Mouse (Mus musculus): ENCODE data around the gene Chst15. TPM values are rescaled to one million over a fixed set of nuclear protein-coding genes. Genes with fewer than 3 reads are reported as not detected.
A peak's percentile ranks its signal among the peaks of the same experiment; 100 is the strongest.

Gene Chst15
- polyA plus RNA-seq, 1 experiment from 2014 or later: 12.8 TPM

GRCm38 (mm10) chr7:132282576-132282975 is 34.5 kb downstream of the Chst15 start:
- no peak for ATAC-seq (replicated peaks; ENCODE audit: low FRiP score)
- Histone ChIP-seq H3K4me3 (ENCODE audit: low read depth, low read length) (no peak overlapping the region), H3K9me3 (ENCODE audit: control insufficient read depth, low read length) (no peaks in the 10 kb centered on the region), H3K27me3 (replicated peaks; ENCODE audit: control insufficient read depth, insufficient read depth, low read length) (no peaks in the 10 kb centered on the region), H3K4me1 (replicated peaks; ENCODE audit: control insufficient read depth, insufficient read depth, low read length) (peaks cover 29% of the 10 kb centered on the region), H3K4me2 (no peak overlapping the region), H3K27ac (ENCODE audit: low read depth, low read length) (no peak overlapping the region), H3K36me3 (ENCODE audit: control insufficient read depth, insufficient read depth, low read length) (no peaks in the 10 kb centered on the region), H3K9ac (ENCODE audit: low read depth, low read length) (no peak overlapping the region)
- 79% methylated on average over 2 of the region's 2 CpGs for WGBS
- DNase-seq (ENCODE audit: low spot score): no peak

GRCm38 (mm10) chr7:132282161-132282560 is 34.9 kb downstream of the Chst15 start:
- Histone ChIP-seq H3K4me1 (replicated peaks; ENCODE audit: control insufficient read depth, insufficient read depth, low read length) (peaks cover 26% of the 10 kb centered on the region), H3K27me3 (replicated peaks; ENCODE audit: control insufficient read depth, insufficient read depth, low read length) (no peaks in the 10 kb centered on the region), H3K9ac (ENCODE audit: low read depth, low read length) (no peak overlapping the region), H3K27ac (ENCODE audit: low read depth, low read length) (no peak overlapping the region), H3K36me3 (ENCODE audit: control insufficient read depth, insufficient read depth, low read length) (no peaks in the 10 kb centered on the region), H3K9me3 (ENCODE audit: control insufficient read depth, low read length) (no peaks in the 10 kb centered on the region), H3K4me3 (ENCODE audit: low read depth, low read length) (no peak overlapping the region), H3K4me2 (no peak overlapping the region)
- DNase-seq (ENCODE audit: low spot score) (no peak), ATAC-seq (replicated peaks; ENCODE audit: low FRiP score) (no peak)
- 81% methylated on average over 3 of the region's 3 CpGs for WGBS

- Histone ChIP-seq H3K36me3 (ENCODE audit: control insufficient read depth, insufficient read depth, low read length) (no peaks in the 10 kb centered on the region), H3K4me3 (ENCODE audit: low read depth, low read length) (no peak overlapping the region), H3K4me1 (replicated peaks; ENCODE audit: control insufficient read depth, insufficient read depth, low read length) (peaks cover 23% of the 10 kb centered on the region), H3K9ac (ENCODE audit: low read depth, low read length) (no peak overlapping the region), H3K27me3 (replicated peaks; ENCODE audit: control insufficient read depth, insufficient read depth, low read length) (no peaks in the 10 kb centered on the region), H3K4me2 (no peak overlapping the region), H3K9me3 (ENCODE audit: control insufficient read depth, low read length) (no peaks in the 10 kb centered on the region), H3K27ac (ENCODE audit: low read depth, low read length) (no peak overlapping the region)
- no peak for ATAC-seq (replicated peaks; ENCODE audit: low FRiP score)
- no peak for DNase-seq (ENCODE audit: low spot score)
- 85% methylated on average over 4 of the region's 4 CpGs for WGBS
Observed at GRCm38 (mm10) chr7:132281753-132282152, 35.3 kb downstream of the Chst15 start.

GRCm38 (mm10) chr7:132278658-132279057 is 38.4 kb downstream of the Chst15 start:
- 22% methylated on average over 3 of the region's 3 CpGs for WGBS
- H3K4me2 ChIP-seq: no peak overlapping the region
- no peaks in the 10 kb centered on the region for H3K27me3 ChIP-seq (replicated peaks; ENCODE audit: control insufficient read depth, insufficient read depth, low read length)
- DNase-seq (ENCODE audit: low spot score) (no peak), ATAC-seq (replicated peaks; ENCODE audit: low FRiP score) (peak; percentile 31; the same call in 1 of the 2 replicates)
- no peak overlapping the region for H3K9ac ChIP-seq (ENCODE audit: low read depth, low read length)
- H3K36me3 ChIP-seq (ENCODE audit: control insufficient read depth, insufficient read depth, low read length): no peaks in the 10 kb centered on the region
- no peak overlapping the region for H3K4me3 ChIP-seq (ENCODE audit: low read depth, low read length)
- peaks cover 15% of the 10 kb centered on the region for H3K4me1 ChIP-seq (replicated peaks; ENCODE audit: control insufficient read depth, insufficient read depth, low read length)
- no peaks in the 10 kb centered on the region for H3K9me3 ChIP-seq (ENCODE audit: control insufficient read depth, low read length)
- H3K27ac ChIP-seq (ENCODE audit: low read depth, low read length): no peak overlapping the region

- Histone ChIP-seq H3K4me2 (no peak overlapping the region), H3K4me1 (replicated peaks; ENCODE audit: control insufficient read depth, insufficient read depth, low read length) (peaks cover 11% of the 10 kb centered on the region; the same call in 1 of the 2 replicates), H3K4me3 (ENCODE audit: low read depth, low read length) (no peak overlapping the region), H3K9me3 (ENCODE audit: control insufficient read depth, low read length) (no peaks in the 10 kb centered on the region), H3K27ac (ENCODE audit: low read depth, low read length) (no peak overlapping the region), H3K9ac (ENCODE audit: low read depth, low read length) (no peak overlapping the region), H3K36me3 (ENCODE audit: control insufficient read depth, insufficient read depth, low read length) (no peaks in the 10 kb centered on the region), H3K27me3 (replicated peaks; ENCODE audit: control insufficient read depth, insufficient read depth, low read length) (no peaks in the 10 kb centered on the region)
- 92% methylated on average over 5 of the region's 5 CpGs for WGBS
- no peak for DNase-seq (ENCODE audit: low spot score)
- ATAC-seq (replicated peaks; ENCODE audit: low FRiP score): no peak
Observed at GRCm38 (mm10) chr7:132276287-132276686, 40.7 kb downstream of the Chst15 start.

GRCm38 (mm10) chr7:132273741-132274513 is 43.1 kb downstream of the Chst15 start:
- Histone ChIP-seq H3K4me1 (replicated peaks; ENCODE audit: control insufficient read depth, insufficient read depth, low read length) (peaks cover 9% of the 10 kb centered on the region; the same call in 1 of the 2 replicates), H3K9ac (ENCODE audit: low read depth, low read length) (no peak overlapping the region), H3K36me3 (ENCODE audit: control insufficient read depth, insufficient read depth, low read length) (no peaks in the 10 kb centered on the region), H3K27ac (ENCODE audit: low read depth, low read length) (no peak overlapping the region), H3K4me2 (no peak overlapping the region), H3K27me3 (replicated peaks; ENCODE audit: control insufficient read depth, insufficient read depth, low read length) (no peaks in the 10 kb centered on the region), H3K9me3 (ENCODE audit: control insufficient read depth, low read length) (no peaks in the 10 kb centered on the region), H3K4me3 (ENCODE audit: low read depth, low read length) (no peak overlapping the region)
- 72% methylated on average over 2 of the region's 2 CpGs for WGBS
- DNase-seq (ENCODE audit: low spot score): no peak
- ATAC-seq (replicated peaks; ENCODE audit: low FRiP score): no peak

- no peak overlapping the region for H3K27ac ChIP-seq (ENCODE audit: low read depth, low read length)
- no peak overlapping the region for H3K4me3 ChIP-seq (ENCODE audit: low read depth, low read length)
- H3K4me2 ChIP-seq: no peak overlapping the region
- H3K4me1 ChIP-seq (replicated peaks; ENCODE audit: control insufficient read depth, insufficient read depth, low read length): peaks cover 2% of the 10 kb centered on the region; the same call in 1 of the 2 replicates
- no peak overlapping the region for H3K9ac ChIP-seq (ENCODE audit: low read depth, low read length)
- no peak for DNase-seq (ENCODE audit: low spot score)
- no peaks in the 10 kb centered on the region for H3K27me3 ChIP-seq (replicated peaks; ENCODE audit: control insufficient read depth, insufficient read depth, low read length)
- no peaks in the 10 kb centered on the region for H3K36me3 ChIP-seq (ENCODE audit: control insufficient read depth, insufficient read depth, low read length)
- WGBS: 92% methylated on average over 5 of the region's 5 CpGs
- ATAC-seq (replicated peaks; ENCODE audit: low FRiP score): no peak
- H3K9me3 ChIP-seq (ENCODE audit: control insufficient read depth, low read length): no peaks in the 10 kb centered on the region
Observed at GRCm38 (mm10) chr7:132272984-132273383, 44.0 kb downstream of the Chst15 start.

- WGBS: 84% methylated on average over 8 of the region's 8 CpGs
- Histone ChIP-seq H3K27me3 (replicated peaks; ENCODE audit: control insufficient read depth, insufficient read depth, low read length) (no peaks in the 10 kb centered on the region), H3K4me2 (no peak overlapping the region), H3K9ac (ENCODE audit: low read depth, low read length) (no peak overlapping the region), H3K4me1 (replicated peaks; ENCODE audit: control insufficient read depth, insufficient read depth, low read length) (no peaks in the 10 kb centered on the region), H3K9me3 (ENCODE audit: control insufficient read depth, low read length) (no peaks in the 10 kb centered on the region), H3K27ac (ENCODE audit: low read depth, low read length) (no peak overlapping the region), H3K36me3 (ENCODE audit: control insufficient read depth, insufficient read depth, low read length) (no peaks in the 10 kb centered on the region; the same call in 1 of the 2 replicates), H3K4me3 (ENCODE audit: low read depth, low read length) (no peak overlapping the region)
- DNase-seq (ENCODE audit: low spot score): no peak
- no peak for ATAC-seq (replicated peaks; ENCODE audit: low FRiP score)
Observed at GRCm38 (mm10) chr7:132270364-132270763, 46.7 kb downstream of the Chst15 start.

- DNase-seq (ENCODE audit: low spot score) (no peak), ATAC-seq (replicated peaks; ENCODE audit: low FRiP score) (no peak)
- 79% methylated on average over 3 of the region's 3 CpGs for WGBS
- Histone ChIP-seq H3K4me3 (ENCODE audit: low read depth, low read length) (no peak overlapping the region), H3K9ac (ENCODE audit: low read depth, low read length) (no peak overlapping the region), H3K4me2 (no peak overlapping the region), H3K9me3 (ENCODE audit: control insufficient read depth, low read length) (no peaks in the 10 kb centered on the region), H3K36me3 (ENCODE audit: control insufficient read depth, insufficient read depth, low read length) (no peaks in the 10 kb centered on the region; the same call in 1 of the 2 replicates), H3K27me3 (replicated peaks; ENCODE audit: control insufficient read depth, insufficient read depth, low read length) (no peaks in the 10 kb centered on the region), H3K4me1 (replicated peaks; ENCODE audit: control insufficient read depth, insufficient read depth, low read length) (no peaks in the 10 kb centered on the region), H3K27ac (ENCODE audit: low read depth, low read length) (no peak overlapping the region)
Observed at GRCm38 (mm10) chr7:132269661-132270060, 47.4 kb downstream of the Chst15 start.

Data from liver, embryonic 11.5 days (tissue).